Mouse (Mus musculus) left cerebral cortex, postnatal 14 days (tissue): Measurements from ENCODE around the gene Akt1. TPM values are rescaled to one million over a fixed set of nuclear protein-coding genes. Genes with fewer than 3 reads are reported as not detected.
A peak's percentile ranks its signal among the peaks of the same experiment; 100 is the strongest.

Experiments used
- DNase-seq, 2 experiments: peaks; one replicate each; pipeline ENCODE4 v3.0.0; 2021 to 2022; ENCODE audit warnings: low spot score in 2 of 2, mixed read lengths in 1 of 2
- intact Hi-C: fragments of 180-260 bp; cut with DNase I; formaldehyde crosslinking; loops from one replicate; pipeline ENCODE4 v1.15.1; 2025
- long read RNA-seq, 2 experiments: library from polyadenylated mRNA; stranded (forward); transcript quantifications; one replicate each; pipeline ENCODE4 v2.0.0; 2021
- total RNA-seq, 2 experiments: library from RNA; stranded (reverse); gene quantifications; 2 replicates each; pipeline ENCODE4 v1.2.3; 2021

Akt1 gene
- 100 to 1,000 TPM; 137 to 144 TPM for total RNA-seq
- long read RNA-seq, experiment 1, transcript Akt1-201 (14 exons, 2,690 nt), result major isoform, 254 of 297 reads
- long read RNA-seq, experiment 1, partial matches to known transcripts, result 18 of 297 reads
- long read RNA-seq, experiment 1, other reads (novel, unspliced or antisense), result 25 of 297 reads
- long read RNA-seq, experiment 2, transcript Akt1-201 (14 exons, 2,690 nt), result major isoform, 256 of 307 reads
- long read RNA-seq, experiment 2, partial matches to known transcripts, result 26 of 307 reads
- long read RNA-seq, experiment 2, other reads (novel, unspliced or antisense), result 25 of 307 reads

DNA sequence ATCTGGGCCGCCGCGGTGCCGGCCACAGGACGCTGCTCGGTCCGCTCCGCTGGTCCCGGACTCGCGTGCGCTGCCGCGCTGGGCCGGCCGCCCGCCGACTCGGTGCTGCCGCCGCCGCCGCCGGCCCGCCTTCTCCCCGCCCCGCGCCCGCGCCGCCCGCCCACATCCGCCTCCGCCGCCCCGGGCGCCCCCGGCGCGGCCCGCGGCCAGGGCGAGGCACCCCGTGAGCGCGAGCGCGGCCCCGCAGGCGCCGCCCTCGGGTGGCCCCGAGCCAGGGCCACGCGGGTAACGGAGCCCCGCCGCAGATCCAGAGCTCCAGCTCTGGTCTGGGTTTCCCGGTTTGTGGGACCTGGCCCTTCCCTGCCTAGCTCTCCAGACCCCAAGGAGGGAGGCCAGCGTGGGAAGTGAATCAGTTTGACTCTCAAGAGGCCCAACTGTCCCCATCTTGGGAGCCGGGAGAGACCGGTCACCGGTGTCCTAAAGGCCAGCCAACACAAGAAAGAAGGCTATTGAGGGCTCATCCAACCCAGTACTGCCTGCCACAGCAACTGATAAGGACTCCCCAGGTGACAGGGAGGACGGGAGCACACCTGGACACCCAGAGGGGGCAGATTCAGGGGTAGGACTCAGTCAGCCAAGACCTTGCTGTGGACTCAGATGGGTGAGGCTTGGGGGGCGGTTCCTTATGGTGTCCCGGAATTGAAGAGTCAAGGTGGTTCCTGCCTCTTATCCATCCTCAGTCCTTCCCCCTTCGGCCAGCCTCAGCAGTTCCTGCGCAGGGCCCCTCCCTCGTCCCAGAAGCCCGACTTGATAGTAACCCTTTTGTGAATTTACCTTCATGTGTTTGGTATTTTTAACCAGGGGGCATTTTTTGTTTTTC is at the start of gene Akt1:
TSS of gene Akt1 (minus strand) at position 753 of the 880 bp plus-strand sequence.
- intact Hi-C loops, result no loop called here
- DNase-seq, result no peak

DNA sequence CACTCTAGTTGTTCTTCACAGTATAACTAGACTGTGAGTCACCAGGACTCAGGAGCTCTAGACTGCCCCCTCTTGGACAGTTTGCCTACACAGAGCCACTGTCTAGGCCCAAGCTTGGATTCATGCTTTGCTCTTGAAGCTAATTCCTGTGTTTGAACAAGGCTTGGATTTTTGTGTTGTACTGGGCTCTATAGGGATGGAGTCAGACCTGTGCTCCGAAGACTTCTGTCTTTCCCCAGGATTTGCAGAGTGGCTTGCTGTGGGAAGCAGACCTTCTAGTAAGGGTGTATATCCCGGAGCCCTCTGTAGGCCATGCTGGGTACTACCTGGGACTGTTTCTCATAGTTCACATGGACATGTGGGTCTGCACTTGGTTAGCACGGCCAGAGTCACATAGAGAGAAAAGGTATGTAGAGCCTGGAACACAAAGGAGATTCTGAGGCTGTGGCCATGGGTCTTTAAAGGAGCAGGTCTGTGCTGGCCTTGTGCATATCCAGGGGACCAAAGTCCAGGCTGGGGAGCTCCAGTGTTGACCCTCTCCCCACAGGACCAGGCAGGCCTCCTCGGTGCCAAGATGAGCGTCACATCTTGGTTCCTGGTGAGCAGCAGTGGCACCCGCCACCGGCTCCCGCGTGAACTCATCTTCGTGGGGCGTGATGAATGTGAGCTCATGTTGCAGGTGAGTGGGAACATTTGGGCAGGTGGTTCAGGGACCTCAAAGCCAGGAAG is 49.6 kb upstream of the Akt1 start:
- intact Hi-C loops, result no loop called here

DNA sequence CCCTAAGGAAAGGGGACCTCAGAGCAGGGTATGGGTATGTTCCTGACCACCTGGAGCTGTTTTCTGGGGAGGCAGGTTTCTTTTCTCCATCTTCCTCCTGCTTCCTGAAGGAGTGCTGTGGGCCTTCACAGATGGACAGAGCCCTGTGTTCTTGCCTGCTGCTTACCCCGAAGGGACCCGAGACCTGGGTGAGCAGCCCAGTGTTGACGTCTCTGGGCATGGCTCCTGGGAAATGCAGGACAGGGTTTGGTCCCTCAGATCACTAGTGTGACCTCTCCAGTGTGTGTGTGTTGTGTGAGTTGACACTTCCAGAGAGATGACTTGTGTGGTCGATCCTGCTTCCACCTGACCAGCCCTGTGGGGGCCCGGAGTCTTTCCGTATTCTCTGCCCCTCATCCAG is 48.8 kb upstream of the Akt1 start:
- intact Hi-C loops, result no loop called here
- no peak for DNase-seq

More for the DNA sequence above, 49.6 kb upstream of the Akt1 start:
- peak; percentile 74 to 83 for DNase-seq

DNA sequence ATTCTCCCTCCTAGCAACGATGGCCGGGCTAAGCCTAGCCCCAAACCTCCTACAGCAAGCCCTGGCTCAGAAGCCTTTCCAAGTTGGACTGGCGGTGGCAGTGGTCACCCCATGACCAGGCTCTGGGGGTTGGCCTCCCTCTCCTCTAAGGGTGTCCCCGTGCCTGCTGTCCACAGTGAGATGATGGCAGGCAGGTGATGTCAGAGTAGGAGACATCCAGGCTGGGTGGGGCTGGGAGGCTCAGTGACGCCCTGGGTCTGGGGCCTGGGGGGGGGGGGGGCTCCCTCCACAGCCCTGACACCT is 48.3 kb upstream of the Akt1 start:
- DNase-seq, result no peak
- intact Hi-C loops, result no loop called here

DNA sequence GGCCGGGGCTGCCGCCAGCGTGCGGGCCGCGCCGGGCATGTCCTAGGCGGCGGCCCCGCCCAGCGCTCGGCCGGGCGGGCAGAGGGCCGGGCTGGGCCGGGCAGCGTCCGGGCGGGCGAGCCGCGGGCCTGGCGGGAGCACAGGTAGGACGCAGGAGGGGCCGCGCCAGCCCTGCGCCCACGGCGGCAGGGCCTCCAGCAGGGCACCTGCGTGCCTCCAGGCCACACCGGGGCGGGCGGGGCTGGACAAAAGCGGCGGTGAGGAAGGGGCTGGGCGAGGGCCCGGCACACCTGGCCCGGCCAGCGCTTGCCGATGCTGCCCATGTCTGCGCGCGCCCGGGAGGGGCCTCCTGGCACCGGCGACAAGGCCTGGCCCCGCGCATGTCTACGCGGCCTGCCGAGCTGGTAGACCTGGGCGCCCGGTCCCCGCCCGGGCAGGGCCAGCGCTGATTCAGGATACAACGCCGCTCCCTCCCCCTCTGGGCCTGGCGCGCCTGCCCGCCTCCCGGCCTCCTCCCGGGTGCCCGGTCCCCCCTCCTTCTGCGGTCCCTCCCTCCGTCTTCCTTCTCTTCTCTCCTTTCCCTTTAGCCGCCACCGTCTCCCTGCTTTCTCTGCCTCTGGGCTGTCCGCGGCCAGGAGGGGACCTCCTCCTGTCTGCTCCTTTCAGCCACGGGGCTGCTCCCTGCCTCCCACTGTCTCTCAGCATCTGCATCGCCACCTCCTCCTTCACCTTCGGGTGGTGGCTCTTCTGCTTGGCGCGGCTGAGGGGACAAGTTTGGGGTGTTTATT is 47.8 kb upstream of the Akt1 start:
- DNase-seq, result no peak
- intact Hi-C loops, result no loop called here

DNA sequence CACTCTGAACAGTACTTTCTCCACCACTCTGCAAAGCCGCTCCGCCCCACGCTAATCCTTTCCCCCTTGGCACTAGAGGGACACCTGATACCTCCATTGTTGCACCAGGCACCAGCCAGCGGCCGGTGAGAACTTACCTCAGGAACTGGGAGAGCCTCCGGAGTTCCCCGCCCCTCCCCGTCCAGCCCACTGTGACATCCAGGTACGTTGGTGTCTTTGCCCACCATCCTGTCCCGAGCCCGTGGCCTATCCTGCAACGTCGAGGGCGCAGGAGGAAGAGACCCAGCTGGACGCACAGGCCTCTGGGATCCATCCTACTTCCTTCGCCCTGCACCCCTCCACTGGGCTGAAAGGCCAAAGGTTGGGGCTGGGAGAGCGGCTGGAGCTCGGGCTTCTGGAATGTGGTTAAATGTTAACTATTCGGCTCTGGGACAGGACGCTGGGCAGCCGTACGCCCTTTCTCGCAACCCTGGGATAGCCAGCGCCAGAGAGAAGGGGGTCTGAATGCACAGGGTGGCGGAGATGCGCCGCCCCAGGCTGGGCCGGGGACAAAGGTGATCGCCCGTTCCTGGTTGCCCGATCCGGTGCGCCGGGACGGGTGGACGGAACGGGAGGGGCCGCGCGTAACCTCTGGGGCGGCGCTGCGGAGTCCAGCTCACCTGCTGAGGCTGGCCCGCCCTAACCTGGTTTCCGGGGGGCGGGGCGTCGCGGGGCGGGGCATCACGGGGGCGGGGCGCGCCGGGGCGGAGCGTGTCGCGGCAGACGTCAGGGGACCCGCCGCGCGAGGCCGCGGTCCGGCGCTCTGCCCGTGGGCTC is 46.9 kb upstream of the Akt1 start:
- DNase-seq, result peak in 1 of 2 experiments; percentile 49
- intact Hi-C loops, result no loop called here

DNA sequence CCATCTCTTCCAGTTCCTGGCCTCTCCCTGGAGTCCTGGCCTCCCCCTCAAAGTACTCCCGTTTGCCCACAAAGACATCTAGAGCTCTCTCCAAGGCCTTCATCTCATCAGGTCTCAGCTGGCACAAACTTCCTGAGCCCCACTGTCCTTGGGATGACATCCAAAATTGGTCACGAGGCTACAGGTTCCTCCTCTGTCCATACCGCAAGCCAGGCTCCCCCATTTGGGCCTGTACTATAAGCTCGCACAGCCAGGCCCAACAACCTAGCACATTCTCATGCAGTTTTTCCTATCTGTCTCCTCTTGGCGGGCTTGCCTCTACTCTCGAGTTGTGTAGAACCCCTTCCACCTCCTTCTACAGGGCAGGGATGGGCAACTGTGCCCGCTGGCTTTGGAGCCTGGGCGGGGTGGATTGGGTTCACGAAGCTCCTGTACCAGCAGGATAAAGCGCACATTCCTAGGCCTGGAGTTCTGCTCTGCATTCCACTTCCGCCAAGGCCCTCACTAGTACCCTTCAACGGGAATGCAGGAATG is 46.3 kb upstream of the Akt1 start:
- intact Hi-C loops, result no loop called here

DNA sequence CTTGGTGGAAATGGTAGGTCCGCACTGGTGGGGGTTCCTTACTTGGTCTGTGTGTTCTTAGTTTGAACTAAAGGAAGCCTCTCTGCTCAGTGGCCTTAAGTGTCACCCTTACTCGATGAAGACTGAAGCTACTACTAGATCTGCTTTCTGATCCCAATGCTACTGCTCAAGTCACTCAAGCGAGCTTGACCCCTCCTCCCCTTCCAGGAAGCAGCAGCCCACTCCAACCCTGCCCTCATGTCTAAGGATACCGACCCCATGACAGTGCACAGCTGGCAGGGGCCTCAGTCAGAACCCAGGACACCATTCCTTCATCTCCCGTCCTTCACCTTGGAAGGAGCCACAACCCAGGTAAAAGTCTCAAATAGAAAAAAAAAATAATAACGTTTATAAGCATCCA is 45.5 kb upstream of the Akt1 start, which contains the start of gene Cep170b:
TSS of gene Cep170b (plus strand) at position 240 of the 400 bp plus-strand sequence.
- DNase-seq, result no peak
- intact Hi-C loops, result no loop called here

More for the DNA sequence above, 46.3 kb upstream of the Akt1 start:
- no peak for DNase-seq

DNA sequence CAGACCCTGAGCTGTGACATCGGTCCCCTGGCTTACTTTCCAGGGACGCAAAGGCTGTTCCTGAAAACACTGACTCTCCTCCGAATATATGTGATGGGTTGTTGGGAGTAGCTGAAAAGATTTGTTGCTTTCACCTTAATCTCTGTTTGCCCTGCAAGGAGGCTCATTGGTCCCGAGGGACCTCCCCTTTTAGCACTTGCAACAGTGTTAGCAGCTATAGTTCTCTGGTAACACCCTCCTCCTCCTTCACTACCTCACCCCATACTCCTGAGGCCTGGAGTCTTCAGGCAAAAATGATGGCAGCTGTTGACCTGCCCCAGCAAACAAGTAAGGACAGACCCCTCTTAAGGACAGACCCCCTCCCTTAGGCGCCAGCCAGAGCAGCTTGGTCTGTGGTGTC is 44.3 kb upstream of the Akt1 start:
- intact Hi-C loops, result no loop called here
- DNase-seq, result no peak

DNA sequence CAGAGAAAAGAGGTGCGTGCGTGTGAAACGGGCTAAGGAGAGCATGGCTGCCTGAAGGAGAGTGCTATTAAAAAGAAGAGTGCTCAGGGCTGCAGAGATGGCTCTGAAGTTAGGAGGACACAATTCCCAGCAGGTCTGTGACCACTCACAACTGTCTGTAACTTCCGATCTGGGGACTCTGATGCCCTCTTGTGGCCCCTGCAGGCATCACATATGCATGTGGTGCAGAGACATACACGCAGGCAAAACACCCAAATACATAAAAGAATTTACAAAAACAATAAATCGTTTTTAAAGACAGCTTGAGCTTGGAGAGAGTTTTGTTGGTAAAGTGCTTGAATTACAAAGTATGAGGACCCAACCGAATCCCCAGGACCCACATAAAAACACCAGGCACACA is 42.5 kb upstream of the Akt1 start:
- intact Hi-C loops, result no loop called here
- peak; percentile 51 to 62 for DNase-seq

DNA sequence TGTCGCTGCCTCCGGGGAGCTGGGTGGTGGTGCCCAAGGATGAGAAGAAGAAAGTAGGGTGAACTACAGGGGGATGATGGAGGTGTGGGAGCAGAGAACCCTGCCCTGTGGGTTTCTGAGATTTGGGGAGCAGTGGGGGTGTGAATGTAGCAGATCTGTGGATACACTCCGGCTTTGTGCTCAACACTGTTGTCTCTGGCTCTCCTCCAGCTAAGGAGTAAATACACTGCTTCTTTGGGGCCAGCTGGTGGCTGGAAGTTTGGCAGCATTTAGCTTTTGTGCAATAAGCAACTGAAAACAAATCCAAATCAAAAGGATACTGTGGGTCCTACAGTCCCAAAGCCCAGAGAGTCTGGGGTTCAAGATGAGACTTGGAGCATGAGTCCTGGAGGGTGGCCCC is 39.3 kb upstream of the Akt1 start:
- intact Hi-C loops, result no loop called here
- peak in 1 of 2 experiments; percentile 62 for DNase-seq

DNA sequence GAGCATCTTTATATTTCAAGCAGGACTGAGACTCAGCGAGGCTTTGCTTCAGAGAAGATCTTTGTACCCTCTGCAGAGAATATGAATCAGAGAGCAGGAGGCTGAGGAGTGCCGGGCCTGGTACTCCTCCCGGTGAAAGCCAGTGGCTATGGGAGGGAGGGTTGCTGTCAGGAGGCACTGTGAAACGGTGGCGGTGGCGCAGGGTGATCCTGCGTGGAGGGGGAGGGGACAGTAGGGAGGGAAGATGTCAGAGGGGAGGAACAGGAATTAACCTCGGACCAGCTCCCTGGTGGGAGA is 32.8 kb upstream of the Akt1 start:
- no peak for DNase-seq
- intact Hi-C loops, result loop anchor here (2.0 kb wide), 1 partner anchor 55 kb away; no protein-coding TSS in a partner anchor

DNA sequence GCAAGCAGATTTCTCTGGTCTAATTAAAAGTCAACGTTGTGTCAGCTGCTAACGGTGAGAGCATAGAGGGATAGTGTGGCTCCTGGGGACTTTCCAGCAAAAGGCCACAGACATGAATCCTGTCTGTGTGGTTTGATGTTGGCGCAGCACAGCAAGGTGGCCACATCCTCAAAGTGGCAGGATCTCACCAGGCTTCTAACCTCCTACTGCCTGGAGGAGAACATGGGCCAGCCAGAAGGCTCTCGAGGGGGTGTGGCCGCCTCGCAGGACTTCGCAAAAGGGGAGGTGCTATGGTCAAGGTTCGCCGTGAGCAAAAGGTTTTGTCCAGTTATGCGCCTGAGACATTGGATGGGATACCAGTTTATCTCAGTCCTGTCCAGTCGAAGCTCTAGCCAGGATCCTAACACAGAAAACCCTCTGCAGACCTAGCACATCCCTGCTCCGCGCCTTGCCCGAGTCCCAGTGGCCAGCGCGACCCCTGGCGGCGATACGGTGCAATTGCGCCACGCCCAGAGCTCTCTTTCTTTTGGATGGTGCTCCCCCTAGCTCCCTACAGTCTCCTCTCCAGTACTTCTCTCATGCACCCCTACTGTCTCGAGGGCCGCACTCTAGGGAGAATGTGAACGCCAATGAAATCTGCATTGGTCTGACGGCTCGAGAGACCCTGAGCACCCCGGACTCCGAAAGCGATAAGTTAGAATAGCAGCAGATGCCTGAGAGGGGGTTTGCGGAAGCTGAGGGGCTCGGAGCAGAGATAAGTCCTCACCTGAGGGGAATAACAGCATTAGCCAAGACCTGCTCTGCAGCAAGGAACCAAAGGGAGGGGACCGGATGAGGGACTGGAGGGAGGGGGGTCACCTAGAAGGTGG is 32.3 kb upstream of the Akt1 start:
- intact Hi-C loops, result loop anchor here (2.0 kb wide), 1 partner anchor 54 kb away; no protein-coding TSS in a partner anchor
- DNase-seq, result peak; percentile 90 to 93

DNA sequence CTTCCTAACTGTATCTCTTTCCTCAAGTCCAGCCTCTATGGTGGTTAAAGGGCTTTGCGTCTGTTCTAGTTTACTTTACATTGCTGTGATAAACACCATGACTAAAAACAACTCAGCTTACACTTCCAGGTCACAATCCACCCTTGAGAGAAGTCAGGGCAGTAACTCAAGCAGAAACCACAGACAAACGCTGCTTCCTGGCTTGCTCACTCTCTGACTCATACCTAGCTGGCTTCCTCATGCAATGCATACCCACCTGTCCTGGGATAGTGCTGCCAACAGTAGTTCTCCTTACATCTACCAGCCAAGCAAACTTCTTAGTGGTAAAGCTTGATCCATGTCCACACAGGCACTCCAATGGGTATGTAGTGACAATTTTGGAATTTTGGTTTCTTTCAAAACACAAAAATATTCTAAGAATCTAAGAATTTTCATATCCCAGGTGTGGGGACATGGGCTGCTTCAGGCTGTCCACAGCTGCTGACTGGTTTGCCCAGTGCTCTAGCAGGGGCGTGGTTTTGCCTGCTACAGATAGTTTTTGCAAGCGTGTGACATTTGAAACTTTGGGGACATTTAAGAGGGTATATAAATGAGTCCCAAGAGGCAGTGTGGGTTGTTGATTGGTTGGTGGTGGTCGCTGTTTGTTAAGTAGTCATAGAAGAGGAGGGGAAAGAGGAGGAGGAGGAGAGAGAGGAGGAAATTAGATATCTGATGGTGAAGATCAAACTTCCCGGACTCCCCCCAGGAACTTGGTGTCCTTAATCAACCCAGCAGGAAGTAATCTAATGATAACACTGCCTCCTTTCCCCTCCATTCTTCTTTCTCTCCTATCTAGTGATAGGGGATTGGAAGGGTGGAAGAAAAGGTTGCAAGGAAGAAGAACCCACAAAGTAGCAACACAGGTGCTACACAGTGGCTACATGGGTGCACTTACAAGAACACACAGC is 28.0 kb upstream of the Akt1 start:
- no peak for DNase-seq
- intact Hi-C loops, result no loop called here

DNA sequence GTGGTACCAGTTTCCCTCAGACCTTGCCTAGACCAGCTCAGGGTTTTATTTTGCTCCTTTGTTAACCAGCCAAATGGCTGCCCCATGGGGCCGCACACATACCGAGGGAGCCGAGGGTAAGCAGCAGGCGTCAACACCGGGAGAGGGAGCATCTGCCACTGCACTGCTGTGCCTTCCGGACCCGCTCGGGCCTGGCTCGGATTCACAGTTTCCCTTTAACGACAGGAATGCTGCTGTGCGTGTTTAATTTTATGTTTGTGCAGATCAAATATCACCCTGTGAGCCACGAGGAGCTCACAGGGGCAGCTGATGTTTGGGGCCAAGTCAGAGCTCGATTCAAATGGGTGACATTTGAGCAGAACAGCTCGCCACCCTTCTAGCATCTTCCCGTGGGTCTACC is 25.8 kb upstream of the Akt1 start:
- intact Hi-C loops, result no loop called here
- no peak for DNase-seq

DNA sequence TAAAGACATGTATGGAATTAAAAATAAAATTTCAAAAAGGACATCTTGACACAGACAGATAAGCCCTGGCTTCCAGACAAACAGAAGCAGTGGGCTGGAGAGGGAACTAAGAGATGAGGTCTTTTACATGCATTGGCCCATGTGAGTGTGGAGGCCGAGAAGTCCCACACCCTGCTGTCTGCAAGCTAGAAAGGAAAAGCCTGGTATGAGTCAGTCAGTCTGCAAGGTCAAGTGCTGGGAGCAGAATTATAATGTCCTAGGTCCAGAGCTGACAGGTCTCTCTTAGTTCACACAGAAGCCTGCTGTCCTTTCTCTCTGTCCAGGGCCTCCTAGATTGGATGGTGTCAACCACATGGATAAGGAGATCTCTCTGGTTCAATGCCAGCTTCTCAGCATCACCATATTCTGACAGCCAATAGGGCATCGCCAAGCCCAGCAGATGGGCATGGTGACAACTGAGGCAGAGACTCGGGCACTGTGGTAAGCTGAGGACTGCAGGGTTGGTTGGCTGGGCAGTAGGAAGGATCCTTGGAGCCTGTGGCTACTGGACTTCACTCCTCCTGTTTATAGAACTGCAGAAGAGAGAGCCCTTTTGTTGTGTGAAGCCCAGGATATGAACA is 22.2 kb upstream of the Akt1 start:
- intact Hi-C loops, result no loop called here
- DNase-seq, result no peak
